Mouse (Mus musculus) leukemia stem cell, adult 10-12 weeks (primary cell): ENCODE results near the gene Smim23. TPM values are rescaled to one million over a fixed set of nuclear protein-coding genes. Genes with fewer than 3 reads are reported as not detected.

Source experiments
- polyA plus RNA-seq: library from polyadenylated mRNA; stranded (reverse); fragments of >175 nt; gene quantifications from 2 replicates; pipeline ENCODE4 v1.2.3, GENCODE M21; 2012; ENCODE audit warnings: low replicate concordance

Gene Smim23
- not detected in 2 replicates for polyA plus RNA-seq

GRCm38 (mm10) chr11:32824505-32824904, at the start of gene Smim23:
Smim23 (minus strand) TSS chr11:32824605.

Other genes with a start within 250 kb of the Smim23 start
- gene Fbxw11, start 181.9 kb downstream of the Smim23 start, polyA plus RNA-seq, result 11.9 and 17.5 TPM in 2 replicates